Mouse (Mus musculus): ENCODE measurements around the gene Pdcd1lg2. TPM values are rescaled to one million over a fixed set of nuclear protein-coding genes. Genes with fewer than 3 reads are reported as not detected.

The Pdcd1lg2 gene
- polyA plus RNA-seq, 1 experiment from 2014 or later: not detected

- H3K4me2 ChIP-seq (ENCODE audit: low read depth, low read length): no peak overlapping the region
- H3K4me1 ChIP-seq (ENCODE audit: control insufficient read depth, insufficient read depth, low read length): no peaks in the 10 kb centered on the region
- WGBS: 81% methylated on average over 3 of the region's 3 CpGs
- no peak overlapping the region for H3K9ac ChIP-seq (ENCODE audit: low read length)
- H3K27me3 ChIP-seq (ENCODE audit: control insufficient read depth, insufficient read depth, low read length): no peaks in the 10 kb centered on the region
- no peak overlapping the region for H3K27ac ChIP-seq (ENCODE audit: low read length)
- H3K4me3 ChIP-seq (replicated peaks; ENCODE audit: low read length): no peak overlapping the region
- ATAC-seq (ENCODE audit: insufficient read depth, low FRiP score): no peak
- H3K9me3 ChIP-seq (replicated peaks; ENCODE audit: control insufficient read depth, low read length): no peaks in the 10 kb centered on the region
- no peaks in the 10 kb centered on the region for H3K36me3 ChIP-seq (ENCODE audit: control insufficient read depth, insufficient read depth, low read length)
These were observed 28.5 kb downstream of the Pdcd1lg2 start for GRCm38 (mm10) chr19:29439242-29439641.

DNA sequence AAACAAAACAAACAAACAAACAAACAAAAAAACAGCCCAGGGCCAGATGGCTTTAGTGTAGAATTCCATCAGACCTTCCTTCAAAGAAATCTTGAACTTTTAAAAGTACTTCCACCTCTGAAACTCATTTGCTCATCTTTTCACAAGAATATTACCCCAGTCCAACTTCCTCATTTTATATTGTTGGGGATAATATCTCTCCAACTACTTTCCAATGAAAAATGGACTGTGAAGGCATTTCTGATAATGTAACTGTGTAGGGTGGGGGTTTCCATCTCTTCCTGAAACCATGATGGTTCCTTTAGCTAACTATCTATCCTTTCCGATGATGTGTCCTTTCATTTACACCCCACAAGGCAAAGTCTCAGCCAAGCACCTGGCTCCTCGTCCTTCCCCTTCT lies 31.8 kb downstream of the Pdcd1lg2 start:
- 78% methylated on average over 2 of the region's 2 CpGs for WGBS
- no peaks in the 10 kb centered on the region for H3K36me3 ChIP-seq (ENCODE audit: control insufficient read depth, insufficient read depth, low read length)
- no peak for ATAC-seq (ENCODE audit: insufficient read depth, low FRiP score)
- no peak overlapping the region for H3K9ac ChIP-seq (ENCODE audit: low read length)
- H3K4me2 ChIP-seq (ENCODE audit: low read depth, low read length): no peak overlapping the region
- H3K27me3 ChIP-seq (ENCODE audit: control insufficient read depth, insufficient read depth, low read length): no peaks in the 10 kb centered on the region
- H3K9me3 ChIP-seq (replicated peaks; ENCODE audit: control insufficient read depth, low read length): no peaks in the 10 kb centered on the region
- H3K4me3 ChIP-seq (replicated peaks; ENCODE audit: low read length): no peak overlapping the region
- no peak overlapping the region for H3K27ac ChIP-seq (ENCODE audit: low read length)
- no peaks in the 10 kb centered on the region for H3K4me1 ChIP-seq (ENCODE audit: control insufficient read depth, insufficient read depth, low read length)

- Histone ChIP-seq H3K36me3 (ENCODE audit: control insufficient read depth, insufficient read depth, low read length) (no peaks in the 10 kb centered on the region), H3K9me3 (replicated peaks; ENCODE audit: control insufficient read depth, low read length) (no peaks in the 10 kb centered on the region), H3K4me1 (ENCODE audit: control insufficient read depth, insufficient read depth, low read length) (no peaks in the 10 kb centered on the region), H3K4me3 (replicated peaks; ENCODE audit: low read length) (no peak overlapping the region), H3K4me2 (ENCODE audit: low read depth, low read length) (no peak overlapping the region), H3K27ac (ENCODE audit: low read length) (no peak overlapping the region), H3K27me3 (ENCODE audit: control insufficient read depth, insufficient read depth, low read length) (no peaks in the 10 kb centered on the region), H3K9ac (ENCODE audit: low read length) (no peak overlapping the region)
- ATAC-seq (ENCODE audit: insufficient read depth, low FRiP score): no peak
- WGBS: 85% methylated on average over 3 of the region's 3 CpGs
These were observed 33.6 kb downstream of the Pdcd1lg2 start for GRCm38 (mm10) chr19:29444364-29444763.

GRCm38 (mm10) chr19:29448373-29448772 lies 37.7 kb downstream of the Pdcd1lg2 start:
- Histone ChIP-seq H3K27me3 (ENCODE audit: control insufficient read depth, insufficient read depth, low read length) (no peaks in the 10 kb centered on the region), H3K4me3 (replicated peaks; ENCODE audit: low read length) (no peak overlapping the region), H3K9ac (ENCODE audit: low read length) (no peak overlapping the region), H3K9me3 (replicated peaks; ENCODE audit: control insufficient read depth, low read length) (no peaks in the 10 kb centered on the region), H3K27ac (ENCODE audit: low read length) (no peak overlapping the region), H3K4me2 (ENCODE audit: low read depth, low read length) (no peak overlapping the region), H3K36me3 (ENCODE audit: control insufficient read depth, insufficient read depth, low read length) (no peaks in the 10 kb centered on the region), H3K4me1 (ENCODE audit: control insufficient read depth, insufficient read depth, low read length) (no peaks in the 10 kb centered on the region)
- WGBS: 86% methylated on average over 1 of the region's 1 CpGs
- ATAC-seq (ENCODE audit: insufficient read depth, low FRiP score): no peak

DNA sequence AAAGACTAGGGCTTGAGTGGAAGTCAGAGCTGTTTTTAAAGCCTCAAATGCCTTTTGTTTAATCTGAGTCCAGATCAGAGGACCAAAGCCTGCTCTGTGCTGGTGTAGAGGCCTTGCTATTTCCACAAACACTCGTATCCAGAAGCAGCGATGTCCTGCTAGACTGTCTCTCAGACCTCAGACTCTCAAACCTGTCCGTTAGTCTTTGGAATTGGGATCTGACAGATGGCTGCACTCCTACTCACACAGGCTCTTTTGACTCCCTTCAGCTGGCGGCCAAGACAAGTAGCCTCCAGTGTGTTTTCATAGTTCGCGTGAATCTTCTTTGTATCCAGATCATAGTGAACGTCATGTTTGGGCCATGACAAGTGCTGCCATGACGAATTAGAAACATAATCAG lies 39.7 kb downstream of the Pdcd1lg2 start:
- Histone ChIP-seq H3K36me3 (ENCODE audit: control insufficient read depth, insufficient read depth, low read length) (no peaks in the 10 kb centered on the region), H3K4me3 (replicated peaks; ENCODE audit: low read length) (no peak overlapping the region), H3K9me3 (replicated peaks; ENCODE audit: control insufficient read depth, low read length) (no peaks in the 10 kb centered on the region), H3K27me3 (ENCODE audit: control insufficient read depth, insufficient read depth, low read length) (no peaks in the 10 kb centered on the region), H3K27ac (ENCODE audit: low read length) (no peak overlapping the region), H3K9ac (ENCODE audit: low read length) (no peak overlapping the region), H3K4me1 (ENCODE audit: control insufficient read depth, insufficient read depth, low read length) (no peaks in the 10 kb centered on the region), H3K4me2 (ENCODE audit: low read depth, low read length) (no peak overlapping the region)
- 80% methylated on average over 8 of the region's 8 CpGs for WGBS
- no peak for ATAC-seq (ENCODE audit: insufficient read depth, low FRiP score)

GRCm38 (mm10) chr19:29454141-29454601 lies 43.5 kb downstream of the Pdcd1lg2 start:
- ATAC-seq (ENCODE audit: insufficient read depth, low FRiP score): no peak

DNA sequence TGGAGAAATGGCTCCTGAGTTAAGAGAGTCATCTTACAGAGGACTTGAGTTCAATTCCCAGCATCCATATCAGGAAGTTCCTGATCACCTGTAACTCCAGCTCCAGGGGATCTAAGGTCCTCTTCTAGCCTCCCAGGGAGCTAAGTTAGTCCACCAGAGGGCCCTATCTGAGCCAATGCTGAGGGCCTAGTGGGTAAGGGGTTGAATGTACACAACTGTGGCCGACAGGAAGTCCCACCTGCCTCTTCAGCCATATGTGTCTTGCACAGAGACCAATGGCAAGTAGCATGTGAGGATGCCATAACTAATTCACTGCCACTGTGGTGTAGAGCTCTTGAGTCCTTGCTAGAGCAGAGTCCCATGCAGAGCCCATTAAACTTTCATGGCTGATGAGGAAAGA lies 44.4 kb downstream of the Pdcd1lg2 start:
- ATAC-seq (ENCODE audit: insufficient read depth, low FRiP score): no peak
- 89% methylated on average over 1 of the region's 1 CpGs for WGBS
- Histone ChIP-seq H3K27me3 (ENCODE audit: control insufficient read depth, insufficient read depth, low read length) (no peaks in the 10 kb centered on the region), H3K4me3 (replicated peaks; ENCODE audit: low read length) (no peak overlapping the region), H3K36me3 (ENCODE audit: control insufficient read depth, insufficient read depth, low read length) (no peaks in the 10 kb centered on the region), H3K4me2 (ENCODE audit: low read depth, low read length) (no peak overlapping the region), H3K4me1 (ENCODE audit: control insufficient read depth, insufficient read depth, low read length) (no peaks in the 10 kb centered on the region), H3K9me3 (replicated peaks; ENCODE audit: control insufficient read depth, low read length) (no peaks in the 10 kb centered on the region), H3K9ac (ENCODE audit: low read length) (no peak overlapping the region), H3K27ac (ENCODE audit: low read length) (no peak overlapping the region)

More at GRCm38 (mm10) chr19:29454141-29454601, 43.5 kb downstream of the Pdcd1lg2 start:
- Histone ChIP-seq H3K9me3 (replicated peaks; ENCODE audit: control insufficient read depth, low read length) (no peaks in the 10 kb centered on the region), H3K4me2 (ENCODE audit: low read depth, low read length) (no peak overlapping the region), H3K4me1 (ENCODE audit: control insufficient read depth, insufficient read depth, low read length) (no peaks in the 10 kb centered on the region), H3K4me3 (replicated peaks; ENCODE audit: low read length) (no peak overlapping the region), H3K27ac (ENCODE audit: low read length) (no peak overlapping the region), H3K36me3 (ENCODE audit: control insufficient read depth, insufficient read depth, low read length) (no peaks in the 10 kb centered on the region), H3K9ac (ENCODE audit: low read length) (no peak overlapping the region), H3K27me3 (ENCODE audit: control insufficient read depth, insufficient read depth, low read length) (no peaks in the 10 kb centered on the region)
- 73% methylated on average over 10 of the region's 10 CpGs for WGBS

- Histone ChIP-seq H3K36me3 (ENCODE audit: control insufficient read depth, insufficient read depth, low read length) (no peaks in the 10 kb centered on the region), H3K9me3 (replicated peaks; ENCODE audit: control insufficient read depth, low read length) (no peaks in the 10 kb centered on the region)
- 95% methylated on average over 1 of the region's 1 CpGs for WGBS
These were observed 47.3 kb downstream of the Pdcd1lg2 start for GRCm38 (mm10) chr19:29457982-29458381.

DNA sequence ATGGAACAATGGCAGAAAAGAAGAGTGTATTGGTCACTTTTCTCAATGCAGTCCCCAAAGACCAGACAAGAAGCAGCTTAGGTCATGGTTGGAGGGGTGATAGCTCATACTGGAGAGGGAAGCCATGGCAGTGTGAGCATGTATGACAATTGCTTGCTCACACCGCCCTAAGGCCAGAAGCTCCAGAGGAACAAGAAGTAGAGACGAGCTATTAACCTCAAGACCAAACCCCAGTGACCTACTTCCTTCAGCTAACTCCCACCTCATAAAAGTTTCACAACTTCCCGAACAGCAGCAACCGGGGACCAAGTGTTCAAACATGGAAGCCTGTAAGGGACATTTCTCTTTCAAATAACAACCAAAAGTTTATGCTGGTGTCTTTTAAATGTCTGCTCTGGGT lies 51.7 kb downstream of the Pdcd1lg2 start:
- no peak overlapping the region for H3K9ac ChIP-seq (ENCODE audit: low read length)
- no peaks in the 10 kb centered on the region for H3K27me3 ChIP-seq (ENCODE audit: control insufficient read depth, insufficient read depth, low read length)
- H3K4me3 ChIP-seq (replicated peaks; ENCODE audit: low read length): no peak overlapping the region
- no peak for ATAC-seq (ENCODE audit: insufficient read depth, low FRiP score)
- H3K9me3 ChIP-seq (replicated peaks; ENCODE audit: control insufficient read depth, low read length): no peaks in the 10 kb centered on the region
- no peak overlapping the region for H3K27ac ChIP-seq (ENCODE audit: low read length)
- H3K36me3 ChIP-seq (ENCODE audit: control insufficient read depth, insufficient read depth, low read length): no peaks in the 10 kb centered on the region
- 77% methylated on average over 4 of the region's 4 CpGs for WGBS
- H3K4me1 ChIP-seq (ENCODE audit: control insufficient read depth, insufficient read depth, low read length): no peaks in the 10 kb centered on the region
- H3K4me2 ChIP-seq (ENCODE audit: low read depth, low read length): no peak overlapping the region

More at GRCm38 (mm10) chr19:29457982-29458381, 47.3 kb downstream of the Pdcd1lg2 start:
- Histone ChIP-seq H3K27me3 (ENCODE audit: control insufficient read depth, insufficient read depth, low read length) (no peaks in the 10 kb centered on the region), H3K9ac (ENCODE audit: low read length) (no peak overlapping the region), H3K27ac (ENCODE audit: low read length) (no peak overlapping the region), H3K4me2 (ENCODE audit: low read depth, low read length) (no peak overlapping the region), H3K4me1 (ENCODE audit: control insufficient read depth, insufficient read depth, low read length) (no peaks in the 10 kb centered on the region), H3K4me3 (replicated peaks; ENCODE audit: low read length) (no peak overlapping the region)
- no peak for ATAC-seq (ENCODE audit: insufficient read depth, low FRiP score)
